9 mouse cellular contexts compared by ENCODE assay signal in the genomic region with DNA sequence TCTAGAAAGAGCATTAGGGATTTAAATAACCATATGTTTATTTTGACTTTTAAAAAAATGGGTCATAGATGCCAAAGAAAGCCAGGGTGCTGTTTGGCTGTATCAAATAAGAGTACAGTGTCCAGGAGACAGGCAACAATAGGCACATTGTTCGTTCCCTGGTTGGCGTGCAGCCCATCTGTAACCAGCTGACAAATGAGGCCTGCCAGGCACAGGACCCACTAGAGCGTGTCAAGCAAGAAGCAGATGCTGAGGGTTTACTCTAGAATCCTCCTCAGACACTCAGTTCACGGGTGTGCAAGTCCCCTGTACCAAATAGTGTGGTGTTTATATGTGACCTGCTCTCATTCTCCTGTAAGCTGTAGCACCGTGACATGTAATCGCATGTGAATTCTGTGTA.
DNase-seq lines count a peak whose midpoint lies in the region; ATAC-seq and TF ChIP-seq lines count a peak whose summit lies in the region.
"Had no signal": no experiment of that assay in that cellular context is flagged by ENCODE, and none has a peak within 500 bp of the region (broad histone marks: within the 10 kb centered on the region; RNA-seq: fewer than 3 reads in every experiment).

No protein-coding gene starts in this region.

- no peaks in the 10 kb centered on the region for H3K36me3 ChIP-seq in lung, embryonic 14.5 days (ENCODE audit: insufficient read depth)

- 36% methylated on average over 6 of the region's 6 CpGs for WGBS in lung, embryonic 14.5 days

- H3K4me2 ChIP-seq in lung, embryonic 14.5 days: no peak overlapping the region

- peaks cover 18% of the 10 kb centered on the region for H3K4me1 ChIP-seq in lung, embryonic 14.5 days (ENCODE audit: insufficient read depth)

- no peaks in the 10 kb centered on the region for H3K27me3 ChIP-seq in lung, embryonic 14.5 days (ENCODE audit: insufficient read depth, low read length)

- H3K9me3 ChIP-seq in lung, embryonic 14.5 days (ENCODE audit: low read depth, low read length): no peaks in the 10 kb centered on the region

- no peak for TF ChIP-seq CTCF in lung, embryonic 14.5 days (IDR thresholded peaks at IDR 0.05; ENCODE audit: low read depth)

- H3K27ac ChIP-seq in lung, embryonic 14.5 days (ENCODE audit: low read depth): no peak overlapping the region; the same call in 1 of the 2 replicates
- H3K27ac ChIP-seq: macrophage had no signal

- H3K9ac ChIP-seq in lung, embryonic 14.5 days: no peak overlapping the region

- peak; percentile 75 to 80 for DNase-seq in B cell, adult 2 months
- peak; percentile 77 for DNase-seq in brain, adult 2 months (ENCODE audit: low read depth, low spot score)
- peak; percentile 81 for DNase-seq in fibroblast of lung, adult 2 months (ENCODE audit: low read depth)
- DNase-seq in kidney, postnatal 14 days: peak; percentile 40
- DNase-seq in lung, embryonic 14.5 days: peak; percentile 72
- peak; percentile 48 for DNase-seq in ovary, postnatal 36 days (ENCODE audit: low spot score)
- no peak for DNase-seq in urinary bladder, postnatal 36 days (ENCODE audit: low spot score in 2 of 2)
- DNase-seq in gastrocnemius, adult 8-10 months (ENCODE audit: low spot score in 2 of 2): no peak

- no peak overlapping the region for H3K4me3 ChIP-seq in lung, embryonic 14.5 days (ENCODE audit: low read depth, low read length)

- 0 out of 2 replicates have a peak, but pooled peaks have one; percentile 25 for ATAC-seq in lung, embryonic 14.5 days (ENCODE audit: insufficient read depth)

Comparison
In these comparisons a context has a peak if more than half of its experiments do, and no peak if none do; other contexts are left out.
1. DNase-seq: peak in B cell, adult 2 months (2 of 2), brain, adult 2 months (single experiment), fibroblast of lung, adult 2 months (single experiment), kidney, postnatal 14 days (single experiment), lung, embryonic 14.5 days (single experiment) and ovary, postnatal 36 days (single experiment); none in urinary bladder, postnatal 36 days (0 of 2) and gastrocnemius, adult 8-10 months (0 of 2).